Mouse (Mus musculus): Measurements from ENCODE around the gene Rad23a. TPM values are rescaled to one million over a fixed set of nuclear protein-coding genes. Genes with fewer than 3 reads are reported as not detected.

The Rad23a gene
- polyA plus RNA-seq, 1 experiment = 169 TPM

DNA sequence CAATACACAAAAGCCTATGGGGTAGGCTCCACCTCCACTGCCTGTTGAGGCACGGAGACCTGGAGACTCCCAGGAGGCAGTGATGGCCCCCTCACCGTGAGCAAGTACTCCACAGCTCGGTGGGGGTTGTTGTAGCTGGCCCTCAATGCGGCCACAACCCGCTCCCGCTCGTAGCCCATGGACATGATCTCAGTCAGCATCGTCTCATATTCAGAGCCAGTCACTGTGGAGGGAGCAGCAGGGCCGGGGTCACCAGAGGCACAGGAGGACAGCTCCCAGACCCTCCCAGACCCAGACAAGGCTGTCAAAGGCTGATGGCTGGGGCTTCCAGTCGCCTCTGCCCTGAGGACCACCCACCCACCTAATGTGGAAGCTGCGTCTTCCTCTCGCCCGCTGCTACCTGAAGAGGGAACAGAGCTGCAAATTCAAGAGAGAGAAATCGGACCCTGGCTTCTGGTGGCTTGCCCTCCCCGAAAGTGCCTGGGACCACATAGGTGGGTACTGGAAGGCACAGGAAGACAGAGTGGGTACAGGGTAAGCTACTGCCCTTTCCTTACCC is 2.5 kb downstream of the Rad23a start:
- Histone ChIP-seq H3K4me3 (replicated peaks; ENCODE audit: control insufficient read depth, low read depth, low read length) (peak overlapping the region; percentile 79), H3K4me1 (ENCODE audit: control insufficient read depth, insufficient read depth, low read length) (no peaks in the 10 kb centered on the region; the same call in 1 of the 2 replicates), H3K27ac (ENCODE audit: control insufficient read depth, insufficient read depth, low read depth, low read length, poor library complexity) (peak overlapping the region; percentile 83)
- TF ChIP-seq CTCF (IDR thresholded peaks at IDR 0.05; ENCODE audit: control insufficient read depth, insufficient read depth, low read length) (no peak; the same call in 1 of the 2 replicates), POLR2A (IDR thresholded peaks at IDR 0.05; ENCODE audit: borderline replicate concordance, control insufficient read depth, low read depth, low read length) (no peak)
- WGBS = 83% methylated on average over 15 of the region's 15 CpGs

DNA sequence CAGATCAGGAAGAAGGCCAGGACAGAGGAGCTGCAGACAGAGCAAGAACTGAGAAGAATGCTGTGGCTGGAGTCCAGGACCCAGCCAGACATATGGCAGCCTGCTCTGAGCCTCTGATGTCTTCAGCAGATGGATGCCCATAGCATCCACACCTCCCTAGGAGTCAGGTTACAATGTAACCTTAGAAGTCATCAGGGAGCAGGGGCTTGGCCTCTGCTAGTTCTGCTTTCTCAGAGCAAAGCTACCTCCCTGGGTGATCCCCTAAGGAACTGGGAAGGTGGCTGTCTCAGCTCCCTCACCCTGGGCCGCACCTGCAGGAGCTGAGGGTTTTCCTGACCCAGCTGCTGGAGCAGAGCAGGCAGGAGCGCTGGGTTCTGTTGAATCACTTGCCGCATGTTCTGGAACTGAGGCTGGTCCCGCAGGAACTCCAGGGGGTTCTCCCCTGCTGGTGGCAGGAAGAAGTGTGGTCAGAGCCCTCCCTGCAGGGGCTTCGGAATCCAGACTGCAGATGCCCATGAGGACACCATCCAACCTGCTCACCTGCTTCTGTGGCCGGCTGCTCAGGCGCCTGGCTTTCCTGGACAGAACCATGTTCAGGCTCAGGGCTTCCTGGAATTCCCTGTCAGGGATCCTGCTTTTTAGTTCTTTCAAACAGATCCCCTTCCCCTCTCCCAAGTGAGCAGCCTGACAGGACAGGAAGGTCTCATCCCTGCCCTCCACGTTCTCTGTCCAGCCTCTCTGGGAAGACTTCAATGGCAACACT is 3.1 kb downstream of the Rad23a start:
- WGBS = 84% methylated on average over 8 of the region's 8 CpGs

GRCm38 (mm10) chr8:84834866-84835855 is 5.3 kb downstream of the Rad23a start:
- WGBS = 61% methylated on average over 10 of the region's 10 CpGs
- Histone ChIP-seq H3K4me3 (replicated peaks; ENCODE audit: control insufficient read depth, low read depth, low read length) (no peak overlapping the region), H3K27ac (ENCODE audit: control insufficient read depth, insufficient read depth, low read depth, low read length, poor library complexity) (0 out of 2 replicates have a peak overlapping the region, but pooled peaks have one; percentile 12), H3K4me1 (ENCODE audit: control insufficient read depth, insufficient read depth, low read length) (no peaks in the 10 kb centered on the region; the same call in 1 of the 2 replicates)
- no peak for TF ChIP-seq CTCF (IDR thresholded peaks at IDR 0.05; ENCODE audit: control insufficient read depth, insufficient read depth, low read length)
- no peak for TF ChIP-seq POLR2A (IDR thresholded peaks at IDR 0.05; ENCODE audit: borderline replicate concordance, control insufficient read depth, low read depth, low read length)

More for the DNA sequence above, 3.1 kb downstream of the Rad23a start:
- TF ChIP-seq POLR2A (IDR thresholded peaks at IDR 0.05; ENCODE audit: borderline replicate concordance, control insufficient read depth, low read depth, low read length) = no peak
- TF ChIP-seq CTCF (IDR thresholded peaks at IDR 0.05; ENCODE audit: control insufficient read depth, insufficient read depth, low read length) = no peak; the same call in 1 of the 2 replicates
- H3K27ac ChIP-seq (ENCODE audit: control insufficient read depth, insufficient read depth, low read depth, low read length, poor library complexity) = peak overlapping the region; percentile 83
- H3K4me3 ChIP-seq (replicated peaks; ENCODE audit: control insufficient read depth, low read depth, low read length) = peak overlapping the region; percentile 79
- no peaks in the 10 kb centered on the region; the same call in 1 of the 2 replicates for H3K4me1 ChIP-seq (ENCODE audit: control insufficient read depth, insufficient read depth, low read length)

- 83% methylated on average over 19 of the region's 19 CpGs for WGBS
These were observed 6.2 kb downstream of the Rad23a start for GRCm38 (mm10) chr8:84834002-84834865.

DNA sequence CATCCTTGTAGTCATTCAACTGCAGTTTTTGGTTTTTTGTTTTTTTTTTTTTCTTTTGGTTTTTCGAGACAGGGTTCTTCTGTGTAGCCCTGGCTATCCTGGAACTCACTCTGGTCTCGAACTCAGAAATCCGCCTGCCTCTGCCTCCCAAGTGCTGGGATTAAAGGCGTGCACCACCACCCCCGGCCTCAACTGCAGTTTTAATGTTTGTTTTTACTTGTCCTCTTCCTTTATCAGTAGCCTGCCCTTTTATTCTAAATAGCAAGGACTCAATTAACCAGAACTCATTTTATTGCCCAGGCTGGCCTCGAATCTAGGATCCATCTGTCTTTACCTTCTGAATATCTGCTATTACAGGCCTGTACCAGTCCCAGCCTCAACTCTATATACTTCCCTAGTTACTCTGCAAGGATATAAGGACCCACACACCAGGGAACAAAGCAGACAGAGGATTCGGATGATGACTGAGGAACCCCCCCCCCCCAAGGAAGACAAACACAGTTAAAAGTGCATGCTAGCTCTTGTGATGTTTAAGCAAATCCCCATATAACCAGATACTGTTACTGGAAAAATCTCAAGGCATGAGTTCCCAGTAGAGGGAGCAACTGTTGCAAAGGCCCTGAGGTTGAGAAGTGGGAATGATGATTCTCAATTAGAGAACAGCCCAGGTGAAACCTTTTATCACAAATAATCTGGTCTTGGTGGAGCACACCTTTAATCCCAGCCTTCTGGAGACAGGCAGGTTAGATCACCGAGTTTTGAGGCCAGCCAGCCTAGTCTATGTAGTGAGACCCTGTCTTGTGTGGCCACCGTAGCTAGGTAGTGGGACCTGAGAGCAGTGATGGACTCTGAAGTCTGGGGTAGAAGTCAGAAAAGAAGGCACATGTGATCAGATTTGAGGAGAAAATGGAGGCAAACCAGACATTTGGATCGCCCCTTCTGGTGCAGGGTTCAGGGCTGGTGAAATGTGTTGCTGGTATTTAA is 7.4 kb downstream of the Rad23a start:
- no peaks in the 10 kb centered on the region; the same call in 1 of the 2 replicates for H3K4me1 ChIP-seq (ENCODE audit: control insufficient read depth, insufficient read depth, low read length)
- WGBS = 36% methylated on average over 10 of the region's 10 CpGs
- TF ChIP-seq POLR2A (IDR thresholded peaks at IDR 0.05; ENCODE audit: borderline replicate concordance, control insufficient read depth, low read depth, low read length) (no peak), CTCF (IDR thresholded peaks at IDR 0.05; ENCODE audit: control insufficient read depth, insufficient read depth, low read length) (no peak)
- peak overlapping the region; percentile 100 for H3K4me3 ChIP-seq (replicated peaks; ENCODE audit: control insufficient read depth, low read depth, low read length)
- H3K27ac ChIP-seq (ENCODE audit: control insufficient read depth, insufficient read depth, low read depth, low read length, poor library complexity) = no peak overlapping the region; the same call in 1 of the 2 replicates

More at GRCm38 (mm10) chr8:84834002-84834865, 6.2 kb downstream of the Rad23a start:
- Histone ChIP-seq H3K4me1 (ENCODE audit: control insufficient read depth, insufficient read depth, low read length) (no peaks in the 10 kb centered on the region; the same call in 1 of the 2 replicates), H3K27ac (ENCODE audit: control insufficient read depth, insufficient read depth, low read depth, low read length, poor library complexity) (no peak overlapping the region), H3K4me3 (replicated peaks; ENCODE audit: control insufficient read depth, low read depth, low read length) (no peak overlapping the region)
- TF ChIP-seq CTCF (IDR thresholded peaks at IDR 0.05; ENCODE audit: control insufficient read depth, insufficient read depth, low read length) = no peak
- TF ChIP-seq POLR2A (IDR thresholded peaks at IDR 0.05; ENCODE audit: borderline replicate concordance, control insufficient read depth, low read depth, low read length) = no peak

- peak overlapping the region; percentile 88 for H3K27ac ChIP-seq (ENCODE audit: control insufficient read depth, insufficient read depth, low read depth, low read length, poor library complexity)
- peak; percentile 82; the same call in 1 of the 2 replicates for TF ChIP-seq POLR2A (IDR thresholded peaks at IDR 0.05; ENCODE audit: borderline replicate concordance, control insufficient read depth, low read depth, low read length)
- TF ChIP-seq CTCF (IDR thresholded peaks at IDR 0.05; ENCODE audit: control insufficient read depth, insufficient read depth, low read length) = no peak
- H3K4me1 ChIP-seq (ENCODE audit: control insufficient read depth, insufficient read depth, low read length) = no peaks in the 10 kb centered on the region; the same call in 1 of the 2 replicates
- H3K4me3 ChIP-seq (replicated peaks; ENCODE audit: control insufficient read depth, low read depth, low read length) = peak overlapping the region; percentile 100
- WGBS = under 1% methylated on average over 59 of the region's 59 CpGs
These were observed 8.3 kb downstream of the Rad23a start for GRCm38 (mm10) chr8:84832034-84832717.

Data from bone marrow, adult 2 months (tissue).